Mouse (Mus musculus) C2C12 (cell line): ENCODE data around the gene Bpifa3.

Source experiments
- CEBPB ChIP-seq: IDR thresholded peaks from one replicate; pipeline ENCODE4 v1.6.1; 2011; ENCODE audit warnings: low read depth, mild to moderate bottlenecking, control low read depth, moderate library complexity
- CTCF ChIP-seq: IDR thresholded peaks from one replicate; pipeline ENCODE4 v1.5.1; 2011; ENCODE audit not compliant: control insufficient read depth, insufficient read depth, insufficient read length
- FOSL1 ChIP-seq: IDR thresholded peaks from one replicate; pipeline ENCODE4 v1.8.0; 2011; ENCODE audit warnings: mild to moderate bottlenecking, low read length; ENCODE audit not compliant: poor library complexity, insufficient read depth, severe bottlenecking
- MAX ChIP-seq: IDR thresholded peaks from one replicate; pipeline ENCODE4 v1.6.1; 2011; ENCODE audit warnings: mild to moderate bottlenecking, control low read depth
- MYOD1 ChIP-seq: IDR thresholded peaks from one replicate; pipeline ENCODE4 v1.6.1; 2011; ENCODE audit warnings: low read depth; ENCODE audit not compliant: control insufficient read depth, insufficient read length
- MYOG ChIP-seq: IDR thresholded peaks from one replicate; pipeline ENCODE4 v1.6.1; 2011; ENCODE audit not compliant: control insufficient read depth, insufficient read length; ENCODE audit errors: extremely low read depth
- USF1 ChIP-seq: IDR thresholded peaks from one replicate; pipeline ENCODE4 v1.6.1; 2011; ENCODE audit warnings: low read depth, mild to moderate bottlenecking, control low read depth, moderate library complexity

- TF ChIP-seq CEBPB: no peak
- TF ChIP-seq USF1: no peak
- no peak for TF ChIP-seq CTCF
- TF ChIP-seq MYOG: no peak
- no peak for TF ChIP-seq MAX
- TF ChIP-seq MYOD1: no peak
- TF ChIP-seq FOSL1: no peak
Measured at GRCm38 (mm10) chr2:154185748-154186147, 55.6 kb downstream of the Bpifa3 start.
